Mouse (Mus musculus) heart, embryonic 15.5 days (tissue): ENCODE results near the gene Cdc34. TPM values are rescaled to one million over a fixed set of nuclear protein-coding genes. Genes with fewer than 3 reads are reported as not detected.

Experiments used
- ATAC-seq: fragments of 200-750 bp; cut with Nextera tagmentation; replicated peaks from 2 replicates; pipeline ENCODE4 v1.8.0; 2017; ENCODE audit warnings: low read depth, moderate TSS enrichment; ENCODE audit not compliant: insufficient number of reproducible peaks, insufficient read depth, low FRiP score
- H3K27ac ChIP-seq: fragments of 300-500 bp; sonication (generic); 2 replicates; pipeline ENCODE4 v1.5.1; 2015; ENCODE audit warnings: mild to moderate bottlenecking, inconsistent platforms
- H3K27me3 ChIP-seq: fragments of 300-500 bp; sonication (generic); 2 replicates; pipeline ENCODE4 v1.6.1; 2015; ENCODE audit warnings: inconsistent platforms
- H3K36me3 ChIP-seq: fragments of 300-500 bp; sonication (generic); 2 replicates; pipeline ENCODE4 v1.6.1; 2015; ENCODE audit warnings: mild to moderate bottlenecking, inconsistent platforms
- H3K4me1 ChIP-seq: fragments of 300-500 bp; sonication (generic); replicated peaks from 2 replicates; pipeline ENCODE4 v1.6.1; 2015; ENCODE audit warnings: inconsistent platforms
- H3K4me2 ChIP-seq: fragments of 300-500 bp; sonication (generic); 2 replicates; pipeline ENCODE4 v1.6.1; 2015; ENCODE audit warnings: inconsistent platforms, mild to moderate bottlenecking, moderate library complexity
- H3K4me3 ChIP-seq: fragments of 300-500 bp; sonication (generic); 2 replicates; pipeline ENCODE4 v1.5.1; 2015; ENCODE audit warnings: mild to moderate bottlenecking, inconsistent platforms
- H3K9ac ChIP-seq: fragments of 300-500 bp; sonication (generic); 2 replicates; pipeline ENCODE4 v1.6.1; 2015; ENCODE audit warnings: mild to moderate bottlenecking, inconsistent platforms
- H3K9me3 ChIP-seq: fragments of 300-500 bp; sonication (generic); replicated peaks from 2 replicates; pipeline ENCODE4 v1.6.1; 2016; ENCODE audit warnings: inconsistent platforms
- WGBS: fragments of 180-500 bp; shearing (Covaris S2); methylation state at CpG from one replicate; pipeline ENCODE4 v1.1.7; 2015; ENCODE audit warnings: mixed read lengths; 5-methylcytosine and 5-hydroxymethylcytosine counted together
- polyA plus RNA-seq: library from polyadenylated mRNA; unstranded; fragments of >200 nt; fragmentation: Nextera tagmentation; extraction: Ambion mirVana; gene quantifications from 2 replicates; pipeline ENCODE4 v1.2.1, GENCODE M21; 2015

Gene Cdc34
- polyA plus RNA-seq, 1 experiment from 2014 or later: 86.7 TPM

GRCm38 (mm10) chr10:79660298-79660697 is 21.7 kb upstream of the Cdc34 start:
- WGBS: 67% methylated on average over 2 of the region's 2 CpGs

GRCm38 (mm10) chr10:79661861-79662260 is 20.1 kb upstream of the Cdc34 start:
- Histone ChIP-seq H3K4me2 (no peak overlapping the region), H3K9me3 (no peaks in the 10 kb centered on the region), H3K9ac (no peak overlapping the region), H3K27me3 (peaks cover 4% of the 10 kb centered on the region; the same call in 1 of the 2 replicates), H3K4me3 (no peak overlapping the region), H3K27ac (no peak overlapping the region), H3K4me1 (peaks cover 3% of the 10 kb centered on the region; the same call in 1 of the 2 replicates), H3K36me3 (no peaks in the 10 kb centered on the region)
- no peak for ATAC-seq
- WGBS: 25% methylated on average over 3 of the region's 3 CpGs

More at GRCm38 (mm10) chr10:79660298-79660697, 21.7 kb upstream of the Cdc34 start:
- Histone ChIP-seq H3K36me3 (no peaks in the 10 kb centered on the region), H3K4me3 (no peak overlapping the region), H3K9me3 (no peaks in the 10 kb centered on the region), H3K9ac (no peak overlapping the region), H3K27ac (no peak overlapping the region), H3K4me1 (peaks cover 3% of the 10 kb centered on the region; the same call in 1 of the 2 replicates), H3K4me2 (no peak overlapping the region), H3K27me3 (peaks cover 4% of the 10 kb centered on the region)
- no peak for ATAC-seq

- peaks cover 5% of the 10 kb centered on the region; the same call in 1 of the 2 replicates for H3K4me1 ChIP-seq
- H3K9ac ChIP-seq: no peak within 1 kb of the TSS
- H3K4me3 ChIP-seq: no peak within 1 kb of the TSS
- H3K36me3 ChIP-seq: no peaks in the 10 kb centered on the region
- H3K9me3 ChIP-seq: no peaks in the 10 kb centered on the region
- H3K27ac ChIP-seq: no peak within 1 kb of the TSS
- no peak for ATAC-seq
- H3K27me3 ChIP-seq: peaks cover 4% of the 10 kb centered on the region; the same call in 1 of the 2 replicates
- no peak within 1 kb of the TSS for H3K4me2 ChIP-seq
- WGBS: 13% methylated on average over 13 of the region's 13 CpGs
Observed at GRCm38 (mm10) chr10:79664131-79664665, 17.8 kb upstream of the Cdc34 start, which contains the start of gene Madcam1. TSS of gene Madcam1 (plus strand) at chr10:79664559.

GRCm38 (mm10) chr10:79665051-79665450 is 16.9 kb upstream of the Cdc34 start:
- H3K9me3 ChIP-seq: no peaks in the 10 kb centered on the region
- no peak overlapping the region for H3K4me2 ChIP-seq
- no peak overlapping the region for H3K4me3 ChIP-seq
- H3K27me3 ChIP-seq: peaks cover 4% of the 10 kb centered on the region; the same call in 1 of the 2 replicates
- no peaks in the 10 kb centered on the region for H3K36me3 ChIP-seq
- ATAC-seq: no peak
- H3K27ac ChIP-seq: no peak overlapping the region
- H3K4me1 ChIP-seq: peaks cover 6% of the 10 kb centered on the region
- H3K9ac ChIP-seq: no peak overlapping the region
- 81% methylated on average over 8 of the region's 8 CpGs for WGBS

- no peak overlapping the region for H3K9ac ChIP-seq
- H3K9me3 ChIP-seq: no peaks in the 10 kb centered on the region
- peaks cover 17% of the 10 kb centered on the region for H3K4me1 ChIP-seq
- ATAC-seq: no peak
- peaks cover 4% of the 10 kb centered on the region; the same call in 1 of the 2 replicates for H3K27me3 ChIP-seq
- H3K36me3 ChIP-seq: no peaks in the 10 kb centered on the region
- WGBS: 66% methylated on average over 9 of the region's 9 CpGs
- H3K4me2 ChIP-seq: no peak overlapping the region
- H3K27ac ChIP-seq: no peak overlapping the region
- H3K4me3 ChIP-seq: no peak overlapping the region
Observed at GRCm38 (mm10) chr10:79666493-79666892, 15.5 kb upstream of the Cdc34 start.

- WGBS: 76% methylated on average over 5 of the region's 5 CpGs
- Histone ChIP-seq H3K4me3 (no peak overlapping the region), H3K27me3 (peaks cover 4% of the 10 kb centered on the region; the same call in 1 of the 2 replicates), H3K4me1 (peaks cover 17% of the 10 kb centered on the region), H3K9me3 (no peaks in the 10 kb centered on the region), H3K9ac (no peak overlapping the region), H3K4me2 (no peak overlapping the region), H3K27ac (no peak overlapping the region), H3K36me3 (no peaks in the 10 kb centered on the region)
- no peak for ATAC-seq
Observed at GRCm38 (mm10) chr10:79668076-79668475, 13.9 kb upstream of the Cdc34 start.

GRCm38 (mm10) chr10:79668771-79669575 is 13.0 kb upstream of the Cdc34 start, which contains the start of gene Tpgs1:
TSS of gene Tpgs1 (plus strand) at chr10:79669369.
- Histone ChIP-seq H3K27ac (peak within 1 kb of the TSS; percentile 83), H3K4me1 (peaks cover 17% of the 10 kb centered on the region), H3K9ac (peak within 1 kb of the TSS; percentile 64), H3K36me3 (no peaks in the 10 kb centered on the region), H3K27me3 (peaks cover 4% of the 10 kb centered on the region; the same call in 1 of the 2 replicates), H3K4me3 (peak within 1 kb of the TSS; percentile 62), H3K4me2 (peak within 1 kb of the TSS; percentile 73), H3K9me3 (no peaks in the 10 kb centered on the region)
- 0% methylated on average over 44 of the region's 45 CpGs for WGBS
- peak; percentile 75 for ATAC-seq

GRCm38 (mm10) chr10:79669576-79670057 is 12.4 kb upstream of the Cdc34 start:
- peaks cover 4% of the 10 kb centered on the region; the same call in 1 of the 2 replicates for H3K27me3 ChIP-seq
- H3K9me3 ChIP-seq: no peaks in the 10 kb centered on the region
- peak; percentile 47 for ATAC-seq
- H3K9ac ChIP-seq: peak overlapping the region; percentile 64
- H3K4me3 ChIP-seq: peak overlapping the region; percentile 62
- H3K4me1 ChIP-seq: peaks cover 15% of the 10 kb centered on the region
- H3K36me3 ChIP-seq: no peaks in the 10 kb centered on the region
- under 1% methylated on average over 47 of the region's 47 CpGs for WGBS
- H3K27ac ChIP-seq: peak overlapping the region; percentile 83
- peak overlapping the region; percentile 73 for H3K4me2 ChIP-seq

GRCm38 (mm10) chr10:79670071-79670888 is 11.7 kb upstream of the Cdc34 start:
- H3K9me3 ChIP-seq: no peaks in the 10 kb centered on the region
- H3K4me1 ChIP-seq: peaks cover 15% of the 10 kb centered on the region
- peaks cover 4% of the 10 kb centered on the region; the same call in 1 of the 2 replicates for H3K27me3 ChIP-seq
- 36% methylated on average over 15 of the region's 15 CpGs for WGBS
- peak overlapping the region; percentile 64 for H3K9ac ChIP-seq
- peak overlapping the region; percentile 83; the same call in 1 of the 2 replicates for H3K27ac ChIP-seq
- H3K4me3 ChIP-seq: peak overlapping the region; percentile 62
- no peaks in the 10 kb centered on the region for H3K36me3 ChIP-seq
- peak overlapping the region; percentile 73 for H3K4me2 ChIP-seq
- ATAC-seq: no peak

GRCm38 (mm10) chr10:79671396-79672087 is 10.5 kb upstream of the Cdc34 start:
- no peaks in the 10 kb centered on the region for H3K36me3 ChIP-seq
- no peak for ATAC-seq
- H3K27ac ChIP-seq: no peak overlapping the region
- no peaks in the 10 kb centered on the region for H3K27me3 ChIP-seq
- H3K9ac ChIP-seq: no peak overlapping the region
- H3K9me3 ChIP-seq: no peaks in the 10 kb centered on the region
- peaks cover 26% of the 10 kb centered on the region for H3K4me1 ChIP-seq
- no peak overlapping the region for H3K4me2 ChIP-seq
- no peak overlapping the region for H3K4me3 ChIP-seq
- WGBS: 78% methylated on average over 6 of the region's 6 CpGs
